Mouse (Mus musculus) cerebellum, postnatal 4 days (tissue): ENCODE results near the gene Agap1.
"Not testable (repeated sequence)": the region's sequence is repeated elsewhere in the genome, so short reads cannot be mapped to it uniquely, and the experiment has no call there.

ENCODE experiments used
- DNase-seq, 2 experiments: peaks; one replicate each; pipeline ENCODE4 v3.0.0; 2022; ENCODE audit warnings: low spot score in 2 of 2, mixed read lengths in 1 of 2

Gene Agap1

GRCm38 (mm10) chr1:89501346-89501745 is 46.7 kb downstream of the Agap1 start:
- no peak for DNase-seq

DNA sequence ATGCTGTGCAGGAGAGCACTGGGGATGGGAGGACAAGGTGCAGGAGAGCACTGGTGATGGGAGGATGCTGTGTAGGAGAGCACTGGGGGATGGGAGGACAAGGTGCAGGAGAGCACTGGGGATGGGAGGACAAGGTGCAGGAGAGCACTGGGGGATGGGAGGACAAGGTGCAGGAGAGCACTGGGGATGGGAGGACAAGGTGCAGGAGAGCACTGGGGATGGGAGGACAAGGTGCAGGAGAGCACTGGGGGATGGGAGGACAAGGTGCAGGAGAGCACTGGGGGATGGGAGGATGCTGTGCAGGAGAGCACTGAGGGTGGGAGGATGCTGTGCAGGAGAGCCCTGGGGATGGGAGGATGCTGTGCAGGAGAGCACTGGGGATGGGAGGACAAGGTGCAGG is 47.3 kb downstream of the Agap1 start:
- DNase-seq = not testable (repeated sequence)

GRCm38 (mm10) chr1:89509196-89509595 is 54.6 kb downstream of the Agap1 start:
- DNase-seq = no peak

- DNase-seq = no peak
These were observed 55.2 kb downstream of the Agap1 start for GRCm38 (mm10) chr1:89509763-89510340.

GRCm38 (mm10) chr1:89510731-89511130 is 56.1 kb downstream of the Agap1 start:
- DNase-seq = no peak

GRCm38 (mm10) chr1:89513616-89514283 is 59.1 kb downstream of the Agap1 start:
- no peak for DNase-seq

DNA sequence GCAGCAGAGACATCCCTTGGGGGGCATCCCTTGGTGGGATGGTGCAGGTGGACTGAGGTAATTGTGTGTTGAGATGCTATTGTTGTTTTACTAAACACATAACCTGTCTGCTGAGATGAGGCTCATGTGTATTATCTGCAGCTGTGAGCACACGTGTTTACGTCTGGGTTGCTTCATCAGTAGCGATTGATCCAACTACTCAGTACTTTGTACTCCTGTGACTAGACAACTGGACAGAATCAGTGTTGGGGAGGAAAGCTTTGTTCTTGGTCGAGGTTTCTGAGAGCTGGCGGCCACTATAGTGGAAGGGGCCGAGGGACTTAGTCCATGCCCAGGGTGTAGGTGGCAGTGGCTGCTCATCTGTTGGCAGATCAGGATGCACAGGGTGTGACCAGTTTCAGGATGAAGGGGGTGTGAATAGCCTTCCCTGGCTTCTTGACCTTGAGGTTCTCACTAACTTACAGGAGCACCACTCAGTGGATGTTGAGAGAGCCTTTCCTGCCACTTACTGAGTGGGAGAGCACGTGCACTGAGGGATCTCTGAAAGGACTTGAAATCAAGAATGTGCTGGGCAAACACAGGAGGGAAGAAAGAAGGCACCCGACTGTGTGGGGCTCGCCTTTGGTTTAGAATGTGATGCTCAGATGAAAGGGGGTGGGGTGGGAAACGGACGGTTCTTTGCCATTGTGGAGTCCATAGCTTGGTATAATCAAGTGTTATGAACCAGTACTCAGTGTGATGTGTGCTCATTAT is 61.4 kb downstream of the Agap1 start:
- DNase-seq = no peak

GRCm38 (mm10) chr1:89517817-89518216 is 63.2 kb downstream of the Agap1 start:
- no peak for DNase-seq

GRCm38 (mm10) chr1:89519914-89520643 is 65.5 kb downstream of the Agap1 start:
- DNase-seq = no peak

- no peak for DNase-seq
These were observed 66.8 kb downstream of the Agap1 start for GRCm38 (mm10) chr1:89521406-89521805.

GRCm38 (mm10) chr1:89521935-89522535 is 67.4 kb downstream of the Agap1 start:
- DNase-seq = no peak

GRCm38 (mm10) chr1:89524369-89524768 is 69.8 kb downstream of the Agap1 start:
- peak; percentile 95 to 96 for DNase-seq

GRCm38 (mm10) chr1:89524998-89525397 is 70.4 kb downstream of the Agap1 start:
- DNase-seq = no peak

- DNase-seq = peak in 1 of 2 experiments; percentile 57
These were observed 71.2 kb downstream of the Agap1 start for GRCm38 (mm10) chr1:89525825-89526224.

DNA sequence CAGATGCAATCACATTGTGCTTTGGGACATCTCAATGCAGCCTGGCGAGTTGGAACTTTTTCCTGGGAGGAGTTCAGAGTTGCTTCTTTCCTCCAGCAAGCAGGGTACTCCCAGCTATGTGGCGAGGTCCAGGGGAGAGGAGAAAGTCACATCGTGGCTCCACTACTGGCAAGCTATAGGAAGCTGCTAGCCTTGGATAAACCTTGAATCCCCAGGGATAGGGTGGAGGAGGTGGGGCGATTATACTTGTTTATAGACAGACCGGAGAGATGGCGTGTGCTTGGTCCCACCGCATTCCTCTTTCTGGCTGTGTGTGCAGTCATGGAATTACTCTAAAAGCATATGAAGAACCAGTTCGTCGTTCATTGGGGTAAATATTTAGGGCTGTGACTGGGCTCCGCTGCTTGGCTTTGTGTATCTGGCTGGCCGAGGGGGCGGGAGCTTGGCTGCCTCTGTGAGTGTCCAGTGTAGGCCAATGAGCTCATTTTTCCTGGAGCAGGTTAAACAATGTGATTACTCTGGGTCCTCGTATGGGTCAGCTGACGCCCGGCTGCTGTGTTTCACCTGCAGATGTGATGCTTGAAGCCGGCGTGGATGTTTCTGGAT is 74.2 kb downstream of the Agap1 start:
- no peak for DNase-seq

DNA sequence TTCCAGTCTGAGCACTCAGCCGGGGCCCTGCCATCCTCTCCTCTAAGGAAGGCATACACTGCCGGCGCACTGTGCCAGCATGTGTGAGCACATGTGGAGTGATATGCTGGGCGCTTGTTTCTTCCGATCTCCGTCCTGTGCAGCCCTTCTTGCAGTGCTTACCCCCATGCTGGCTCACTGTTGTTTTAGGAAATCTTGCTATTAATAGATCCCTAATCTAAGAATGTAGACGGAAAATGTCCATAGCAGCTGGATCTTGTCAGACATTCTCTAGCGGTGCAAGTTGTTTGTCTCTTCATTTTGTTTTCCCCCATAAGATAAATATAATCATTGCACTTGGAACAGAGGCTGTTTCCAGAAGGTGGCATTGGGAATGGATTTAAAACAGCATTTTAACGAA is 79.1 kb downstream of the Agap1 start:
- DNase-seq = no peak

DNA sequence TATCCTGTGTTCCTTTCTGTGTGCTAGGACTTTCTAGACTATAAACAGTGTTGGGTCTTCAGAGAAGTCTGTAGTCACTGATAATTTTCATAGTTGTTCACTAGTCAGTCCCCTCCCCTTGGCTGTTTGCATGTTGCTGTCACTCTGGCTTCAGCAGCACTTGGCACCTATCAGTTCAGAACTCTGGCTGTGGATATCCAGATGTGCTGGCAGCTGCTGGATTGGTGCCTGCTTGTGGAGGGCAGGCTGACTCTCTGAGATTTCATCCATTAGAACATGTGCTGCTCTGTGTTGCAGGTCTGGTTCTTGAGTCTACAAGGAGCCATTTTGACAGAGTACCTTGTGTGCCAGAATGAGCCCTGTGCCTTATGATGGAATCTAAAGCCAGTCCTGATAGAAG is 80.6 kb downstream of the Agap1 start:
- DNase-seq = no peak

- DNase-seq = peak in 1 of 2 experiments; percentile 37
These were observed 83.7 kb downstream of the Agap1 start for GRCm38 (mm10) chr1:89538163-89538946.

DNA sequence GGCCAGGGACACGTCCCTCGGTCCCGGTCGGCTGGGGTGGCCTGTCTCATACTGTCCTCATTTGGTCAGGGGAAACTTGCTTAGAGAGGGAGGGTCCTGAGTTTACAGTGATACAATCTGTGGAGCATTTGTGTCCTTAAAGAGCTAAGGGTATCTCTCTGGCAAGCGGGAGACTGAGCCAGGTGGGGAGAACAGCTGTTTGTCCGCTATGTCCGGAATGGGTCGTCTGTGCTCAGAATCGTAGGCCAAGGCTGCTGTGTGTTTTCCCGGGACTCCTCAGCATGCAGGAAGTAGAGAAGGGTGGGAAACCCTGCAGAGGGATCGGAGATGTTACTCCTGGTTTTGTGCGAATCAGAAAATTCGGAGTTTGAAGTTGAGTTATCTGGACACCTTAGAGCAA is 84.5 kb downstream of the Agap1 start:
- no peak for DNase-seq

- no peak for DNase-seq
These were observed 86.5 kb downstream of the Agap1 start for GRCm38 (mm10) chr1:89541151-89541550.

DNA sequence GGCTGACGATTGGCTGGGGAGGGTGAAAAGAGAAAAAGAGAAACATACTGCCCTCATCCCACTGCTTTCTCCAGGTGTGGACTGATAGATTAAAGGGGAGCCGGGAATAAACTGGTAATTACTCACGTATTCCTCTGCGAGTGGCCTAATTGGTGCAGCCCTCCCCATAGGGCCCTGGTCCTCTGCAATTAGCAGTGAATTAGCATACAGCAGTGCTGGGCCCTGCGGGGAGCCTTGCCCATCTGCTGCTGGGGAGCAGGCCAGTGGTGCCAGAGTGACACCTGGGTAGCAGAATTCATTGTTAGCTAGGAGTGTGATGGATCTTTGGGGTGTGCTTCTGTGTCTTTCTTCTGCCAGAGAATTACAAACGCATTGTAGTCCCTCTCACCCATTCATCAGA is 87.9 kb downstream of the Agap1 start:
- no peak for DNase-seq
